Mouse (Mus musculus) CD8-positive naive resting alpha-beta T cell, adult 57 days (primary cell): ENCODE results near the gene Fcho2. TPM values are rescaled to one million over a fixed set of nuclear protein-coding genes. Genes with fewer than 3 reads are reported as not detected.

ENCODE experiments used
- total RNA-seq: library from RNA; stranded (reverse); gene quantifications from one replicate; pipeline ENCODE4 v1.2.4, GENCODE M21; 2023

Fcho2 gene
- total RNA-seq: 46.4 TPM

GRCm38 (mm10) chr13:98815147-98815785 lies at the start of gene Fcho2:
Gene Fcho2, minus strand, starts transcription at chr13:98815449.

DNA sequence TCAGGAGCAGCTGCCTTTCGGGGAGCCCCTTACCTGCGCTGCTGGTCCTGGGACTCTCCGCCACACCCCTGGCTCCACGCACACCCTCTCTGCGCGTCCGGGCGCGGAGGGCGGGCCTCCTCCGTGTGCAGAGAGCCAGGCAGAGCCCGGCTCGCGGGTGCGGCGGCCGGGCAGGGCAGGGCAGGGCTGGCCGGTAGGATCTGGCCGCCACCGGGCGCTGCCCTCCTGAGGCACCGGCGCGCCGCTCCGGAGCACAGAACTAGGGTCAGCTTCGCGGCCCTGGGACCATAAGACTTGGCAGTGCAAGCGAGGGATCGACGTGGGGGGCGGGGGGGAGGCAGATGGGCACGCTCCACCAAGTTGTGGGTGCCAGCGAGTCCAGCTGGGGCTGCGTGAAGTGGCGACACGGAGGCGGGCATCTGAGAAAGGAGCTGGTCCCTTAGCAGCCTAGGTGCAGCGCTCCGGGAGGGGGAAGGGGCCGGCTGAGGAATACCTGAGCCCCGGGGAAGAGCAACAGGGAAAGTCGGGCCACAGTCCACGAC lies 120.4 kb downstream of the Fcho2 start, which contains the start of gene Tmem171:
Gene Tmem171, minus strand, starts transcription at position 62 of the 542 bp plus-strand sequence.

Other genes starting within 250 kb of the Fcho2 start
- gene Tmem174, start 178.0 kb downstream of the Fcho2 start, total RNA-seq: not detected
- gene Tmem171, start 120.6 kb downstream of the Fcho2 start, total RNA-seq: not detected
- gene Tnpo1, start 110.9 kb upstream of the Fcho2 start, total RNA-seq: 84.2 TPM
- not detected for gene 1700024P04Rik, start 169.1 kb upstream of the Fcho2 start, total RNA-seq